In the genomic region with DNA sequence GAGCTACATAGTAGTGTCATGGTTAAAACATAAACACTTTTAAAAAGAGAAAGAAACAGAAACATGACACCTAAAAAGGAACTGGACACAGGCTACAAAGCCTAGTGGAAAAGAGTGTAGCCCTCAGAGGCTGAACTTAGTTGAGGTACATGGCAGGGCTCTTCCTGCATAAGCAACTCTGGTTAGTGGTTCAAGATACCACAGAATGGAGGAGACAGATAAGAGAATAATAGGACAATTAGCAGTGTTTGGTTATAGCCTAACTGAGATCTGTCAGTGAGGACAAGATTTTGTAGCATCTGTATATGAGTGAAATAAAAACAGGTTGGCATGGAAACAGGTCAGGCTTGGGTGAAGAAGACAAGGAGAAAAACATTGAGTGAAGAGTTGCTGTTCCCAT, we compare ENCODE assay signal across 20 mouse cellular contexts.
DNase-seq lines count a peak whose midpoint lies in the region; ATAC-seq and TF ChIP-seq lines count a peak whose summit lies in the region.
"Had no signal": no experiment of that assay in that cellular context is flagged by ENCODE, and none has a peak within 500 bp of the region (broad histone marks: within the 10 kb centered on the region; RNA-seq: fewer than 3 reads in every experiment).

No protein-coding gene starts in this region.

- peak; percentile 59 for DNase-seq in 416B (ENCODE audit: low read depth)
- DNase-seq in MEL (ENCODE audit: low read depth, low spot score) = peak; percentile 3
- no peak for DNase-seq in heart, adult 2 months
- DNase-seq in thymus, postnatal 4 days = no peak
- DNase-seq in natural killer cell, adult 2 months (ENCODE audit: low spot score in 2 of 2) = no peak
- DNase-seq: adrenal gland, adult 2 months; adrenal gland, postnatal 10 days; adrenal gland, postnatal 25 days; cerebellum, adult 11 months; cerebellum, adult 18-20 months; cerebellum, adult 8-10 months; cerebellum, adult 9-11 months; cerebellum, postnatal 14 days; cerebellum, postnatal 36 days; forebrain, postnatal 0 days had no signal

- H3K36me3 ChIP-seq in MEL (ENCODE audit: control insufficient read depth in 1 of 2, insufficient read depth in 2 of 2, low read length in 2 of 2) = no peaks in the 10 kb centered on the region
- H3K36me3 ChIP-seq in heart, adult 2 months (ENCODE audit: control insufficient read depth, insufficient read depth, low read length) = no peaks in the 10 kb centered on the region
- H3K36me3 ChIP-seq: embryonic facial prominence, embryonic 10.5 days; embryonic facial prominence, embryonic 12.5 days; forebrain, embryonic 15.5 days had no signal

- H3K9ac ChIP-seq in MEL (ENCODE audit: control insufficient read depth, low read depth, low read length, poor library complexity, severe bottlenecking) = no peak overlapping the region
- no peak overlapping the region for H3K9ac ChIP-seq in heart, adult 2 months (ENCODE audit: low read depth, low read length)
- H3K9ac ChIP-seq: embryonic facial prominence, embryonic 12.5 days; forebrain, embryonic 13.5 days; forebrain, embryonic 15.5 days; forebrain, postnatal 0 days had no signal

- H3K27me3 ChIP-seq in MEL (ENCODE audit: control insufficient read depth in 1 of 2, insufficient read depth in 2 of 2, low read length in 2 of 2) = no peaks in the 10 kb centered on the region
- H3K27me3 ChIP-seq in heart, adult 2 months (ENCODE audit: control insufficient read depth, insufficient read depth, low read length) = no peaks in the 10 kb centered on the region
- H3K27me3 ChIP-seq: embryonic facial prominence, embryonic 12.5 days; forebrain, embryonic 13.5 days; forebrain, embryonic 15.5 days had no signal

- no peak for TF ChIP-seq RAD21 in MEL (IDR thresholded peaks at IDR 0.05; ENCODE audit: low read depth, low read length)

- no peak overlapping the region for H3K27ac ChIP-seq in MEL (ENCODE audit: control insufficient read depth, low read depth, low read length)
- H3K27ac ChIP-seq in heart, adult 2 months = no peak overlapping the region
- H3K27ac ChIP-seq: embryonic facial prominence, embryonic 10.5 days; embryonic facial prominence, embryonic 12.5 days; forebrain, embryonic 13.5 days; forebrain, embryonic 15.5 days had no signal

- no peaks in the 10 kb centered on the region for H3K9me3 ChIP-seq in MEL (replicated peaks; ENCODE audit: insufficient read depth, low read length)
- H3K9me3 ChIP-seq: embryonic facial prominence, embryonic 10.5 days; embryonic facial prominence, embryonic 12.5 days; forebrain, embryonic 13.5 days; forebrain, embryonic 15.5 days had no signal

- no peaks in the 10 kb centered on the region for H3K79me2 ChIP-seq in MEL (ENCODE audit: control insufficient read depth, insufficient read depth, low read length, poor library complexity)
- H3K79me2 ChIP-seq in heart, adult 2 months (replicated peaks; ENCODE audit: control insufficient read depth, insufficient read depth, low read length) = no peaks in the 10 kb centered on the region

- H3K4me1 ChIP-seq in MEL (ENCODE audit: control insufficient read depth in 1 of 2, insufficient read depth in 2 of 2, low read length in 2 of 2) = no peaks in the 10 kb centered on the region
- no peaks in the 10 kb centered on the region; the same call in 1 of the 2 replicates for H3K4me1 ChIP-seq in heart, adult 2 months (ENCODE audit: control insufficient read depth, insufficient read depth, low read length)
- H3K4me1 ChIP-seq: embryonic facial prominence, embryonic 10.5 days; embryonic facial prominence, embryonic 12.5 days; forebrain, embryonic 13.5 days; forebrain, embryonic 15.5 days had no signal

- no peak overlapping the region for H3K4me3 ChIP-seq in MEL (ENCODE audit: control insufficient read depth in 1 of 2, insufficient read depth in 1 of 2, low read depth in 2 of 2, low read length in 2 of 2)
- no peak overlapping the region for H3K4me3 ChIP-seq in heart, adult 2 months
- H3K4me3 ChIP-seq: embryonic facial prominence, embryonic 10.5 days; embryonic facial prominence, embryonic 12.5 days; forebrain, embryonic 13.5 days; forebrain, embryonic 15.5 days had no signal

- ATAC-seq in megakaryocyte progenitor cell, adult 5-6 weeks (replicated peaks; ENCODE audit: poor library complexity) = peak; percentile 61; the same call in 1 of the 2 replicates
- ATAC-seq: forebrain, embryonic 13.5 days; forebrain, embryonic 15.5 days; forebrain, postnatal 0 days had no signal

- TF ChIP-seq POLR2A in MEL (IDR thresholded peaks at IDR 0.05; ENCODE audit: control insufficient read depth in 1 of 2, insufficient read depth in 1 of 2, low read depth in 1 of 2, low read length in 2 of 2, poor library complexity in 1 of 2) = no peak
- TF ChIP-seq POLR2A in heart, adult 2 months (IDR thresholded peaks at IDR 0.05; ENCODE audit: insufficient read depth, low read depth, low read length) = no peak

- no peak for TF ChIP-seq CTCF in MEL (IDR thresholded peaks at IDR 0.05 in 2 of 3, conservative IDR thresholded peaks at IDR 0.05 in 1 of 3; ENCODE audit: control insufficient read depth in 1 of 3, insufficient read depth in 1 of 3, low read depth in 2 of 3, low read length in 3 of 3, poor library complexity in 1 of 3, severe bottlenecking in 1 of 3)
- TF ChIP-seq CTCF in heart, adult 2 months (IDR thresholded peaks at IDR 0.05) = no peak

- TF ChIP-seq EP300 in MEL (IDR thresholded peaks at IDR 0.05; ENCODE audit: low read depth in 1 of 2, low read length in 2 of 2) = no peak
- TF ChIP-seq EP300 in heart, adult 2 months (IDR thresholded peaks at IDR 0.05; ENCODE audit: insufficient read depth, low read depth, low read length) = no peak

- intact Hi-C loops in heart, adult 2 months (cut with DNase I) = no loop called here

TF ChIP-seq in MEL, 35 proteins besides CTCF, POLR2A, EP300 and RAD21:
- TF ChIP-seq GABPA (IDR thresholded peaks at IDR 0.05; ENCODE audit: low read depth, low read length) (no peak), TBP (IDR thresholded peaks at IDR 0.05; ENCODE audit: low read depth, low read length) (no peak), MAFK (IDR thresholded peaks at IDR 0.05; ENCODE audit: borderline replicate concordance, low read depth, low read length) (no peak), ZNF384 (IDR thresholded peaks at IDR 0.05; ENCODE audit: low read depth, low read length) (no peak), BHLHE40 (IDR thresholded peaks at IDR 0.05; ENCODE audit: borderline replicate concordance, low read depth, low read length) (no peak), ZKSCAN1 (IDR thresholded peaks at IDR 0.05; ENCODE audit: low read depth, low read length) (no peak), NRF1 (IDR thresholded peaks at IDR 0.05; ENCODE audit: insufficient read depth, low read depth, low read length, poor library complexity, severe bottlenecking) (no peak), MAX (IDR thresholded peaks at IDR 0.05; ENCODE audit: low read length) (no peak), GATA1 (IDR thresholded peaks at IDR 0.05; ENCODE audit: low read depth, low read length) (no peak), MEF2A (IDR thresholded peaks at IDR 0.05; ENCODE audit: extremely low read depth, insufficient replicate concordance, low read depth, low read length, poor library complexity, severe bottlenecking) (no peak), POLR2AphosphoS2 (IDR thresholded peaks at IDR 0.05; ENCODE audit: low read length) (no peak), SMC3 (IDR thresholded peaks at IDR 0.05; ENCODE audit: low read depth, low read length) (no peak), TAL1 (IDR thresholded peaks at IDR 0.05; ENCODE audit: low read length) (no peak), ZMIZ1 (IDR thresholded peaks at IDR 0.05; ENCODE audit: low read depth, low read length) (no peak), USF2 (IDR thresholded peaks at IDR 0.05; ENCODE audit: borderline replicate concordance in 1 of 2, insufficient read depth in 1 of 2, low read depth in 1 of 2, low read length in 2 of 2) (no peak), MXI1 (IDR thresholded peaks at IDR 0.05; ENCODE audit: low read depth, low read length) (no peak)

Comparison
In these comparisons a context has a peak if more than half of its experiments do, and no peak if none do; other contexts are left out.
1. DNase-seq: peak in 416B (single experiment) and MEL (single experiment); none in heart, adult 2 months (0 of 2), thymus, postnatal 4 days (single experiment) and natural killer cell, adult 2 months (0 of 2).